Mouse (Mus musculus) G1E (cell line): ENCODE results near the gene Sv2c.

Source experiments
- CTCF ChIP-seq: IDR thresholded peaks from 2 replicates; pipeline ENCODE4 v1.5.1; 2012; ENCODE audit warnings: low read depth, low read length, inconsistent platforms, mixed read lengths
- GATA1 ChIP-seq: IDR thresholded peaks from 2 replicates; pipeline ENCODE4 v1.6.1; 2012; ENCODE audit warnings: borderline replicate concordance, low read length, inconsistent platforms, mixed read lengths
- GATA2 ChIP-seq: IDR thresholded peaks from 2 replicates; pipeline ENCODE4 v1.6.1; 2012; ENCODE audit warnings: low read depth, low read length, inconsistent platforms, borderline replicate concordance
- POLR2AphosphoS5 ChIP-seq: IDR thresholded peaks from 2 replicates; pipeline ENCODE4 v1.6.1; 2012; ENCODE audit warnings: low read depth, low read length, inconsistent platforms; ENCODE audit not compliant: insufficient replicate concordance
- TAL1 ChIP-seq: conservative IDR thresholded peaks from 2 replicates; pipeline ENCODE4 v1.6.1; 2012; ENCODE audit warnings: low read depth, low read length, inconsistent platforms, mixed read lengths

DNA sequence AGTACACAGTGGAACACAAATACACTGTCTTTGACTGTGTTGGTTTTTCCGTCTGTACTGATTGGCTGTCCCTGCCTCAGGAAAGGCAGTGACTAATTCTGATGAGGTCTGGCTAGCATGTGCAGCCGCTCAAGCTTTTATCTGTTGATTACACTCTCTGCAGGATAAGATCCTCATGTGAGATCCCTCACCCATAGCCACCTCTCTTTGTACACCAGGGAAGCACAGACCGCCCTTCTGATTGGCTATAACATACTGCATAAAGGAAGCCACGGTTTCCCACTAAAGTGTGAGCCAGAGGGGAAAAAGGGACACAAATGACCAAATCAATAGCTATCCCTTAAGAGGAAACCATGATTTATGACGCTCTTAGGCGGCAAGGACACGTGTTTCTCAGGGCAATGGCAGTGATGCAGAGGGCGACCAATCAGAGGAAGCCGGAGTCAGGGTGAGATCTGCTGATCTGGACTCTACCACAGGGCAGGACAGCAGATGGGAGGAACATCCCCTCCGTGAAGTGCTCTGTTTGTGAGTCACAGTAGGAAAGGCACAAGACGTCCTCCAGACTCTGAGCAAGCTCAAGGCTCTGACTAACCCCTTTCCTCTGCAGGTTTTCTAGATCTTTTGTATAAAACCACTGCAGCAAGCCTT lies 121.4 kb downstream of the Sv2c start:
- TF ChIP-seq CTCF: no peak
- no peak for TF ChIP-seq GATA1
- no peak for TF ChIP-seq POLR2AphosphoS5
- no peak for TF ChIP-seq TAL1
- no peak for TF ChIP-seq GATA2
